Mouse (Mus musculus): ENCODE measurements around the gene Rab3il1. TPM values are rescaled to one million over a fixed set of nuclear protein-coding genes. Genes with fewer than 3 reads are reported as not detected.

Gene Rab3il1
- total and polyA plus RNA-seq, 3 experiments: 4.1 to 10.3 (median 9.1) TPM

DNA sequence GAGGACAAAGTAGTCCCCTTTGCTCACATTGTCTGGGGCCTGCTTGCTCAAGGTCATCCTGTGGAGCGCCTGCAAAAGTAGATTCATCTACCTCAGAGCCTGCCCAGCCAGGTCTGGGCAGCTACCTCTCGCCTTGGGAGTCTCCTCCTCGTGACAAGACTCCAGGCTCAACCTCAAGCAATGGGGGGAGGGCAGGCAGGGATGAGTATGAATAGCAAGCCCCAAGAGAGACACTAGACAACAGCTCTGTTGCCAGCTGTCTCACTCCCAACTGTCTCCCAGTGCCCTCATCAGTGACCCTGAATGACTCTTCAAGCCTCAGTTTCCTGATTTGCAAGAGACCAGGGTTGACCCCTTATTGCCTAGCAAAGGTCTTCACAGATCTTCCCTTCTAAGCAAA is 11.9 kb downstream of the Rab3il1 start:
- no peak for DNase-seq

- DNase-seq: no peak
Observed at GRCm38 (mm10) chr19:10013913-10014312, 12.4 kb downstream of the Rab3il1 start.

GRCm38 (mm10) chr19:10014824-10015223 is 13.4 kb downstream of the Rab3il1 start:
- no peak for DNase-seq

DNA sequence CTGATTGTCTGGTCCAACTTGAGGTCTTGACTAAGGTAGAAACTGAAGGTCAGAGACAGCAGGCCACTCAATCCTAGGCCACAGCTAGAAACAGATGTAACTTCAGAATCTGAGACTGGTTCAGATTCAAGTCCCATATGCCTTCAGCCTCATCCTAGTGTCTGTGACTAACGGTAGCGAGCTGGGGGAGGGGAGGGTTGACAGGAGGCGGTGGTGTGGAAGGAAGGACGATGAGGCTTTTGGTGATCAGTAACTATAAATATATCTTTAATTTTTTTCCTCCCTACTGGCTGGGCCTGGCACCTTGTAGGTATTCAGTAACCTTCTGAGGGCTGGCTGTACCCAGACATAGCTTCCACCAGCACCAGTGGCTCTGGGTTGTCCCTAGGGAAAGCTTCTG is 14.0 kb downstream of the Rab3il1 start:
- no peak for DNase-seq

- no peak for DNase-seq
Observed at GRCm38 (mm10) chr19:10016151-10016550, 14.7 kb downstream of the Rab3il1 start.

DNA sequence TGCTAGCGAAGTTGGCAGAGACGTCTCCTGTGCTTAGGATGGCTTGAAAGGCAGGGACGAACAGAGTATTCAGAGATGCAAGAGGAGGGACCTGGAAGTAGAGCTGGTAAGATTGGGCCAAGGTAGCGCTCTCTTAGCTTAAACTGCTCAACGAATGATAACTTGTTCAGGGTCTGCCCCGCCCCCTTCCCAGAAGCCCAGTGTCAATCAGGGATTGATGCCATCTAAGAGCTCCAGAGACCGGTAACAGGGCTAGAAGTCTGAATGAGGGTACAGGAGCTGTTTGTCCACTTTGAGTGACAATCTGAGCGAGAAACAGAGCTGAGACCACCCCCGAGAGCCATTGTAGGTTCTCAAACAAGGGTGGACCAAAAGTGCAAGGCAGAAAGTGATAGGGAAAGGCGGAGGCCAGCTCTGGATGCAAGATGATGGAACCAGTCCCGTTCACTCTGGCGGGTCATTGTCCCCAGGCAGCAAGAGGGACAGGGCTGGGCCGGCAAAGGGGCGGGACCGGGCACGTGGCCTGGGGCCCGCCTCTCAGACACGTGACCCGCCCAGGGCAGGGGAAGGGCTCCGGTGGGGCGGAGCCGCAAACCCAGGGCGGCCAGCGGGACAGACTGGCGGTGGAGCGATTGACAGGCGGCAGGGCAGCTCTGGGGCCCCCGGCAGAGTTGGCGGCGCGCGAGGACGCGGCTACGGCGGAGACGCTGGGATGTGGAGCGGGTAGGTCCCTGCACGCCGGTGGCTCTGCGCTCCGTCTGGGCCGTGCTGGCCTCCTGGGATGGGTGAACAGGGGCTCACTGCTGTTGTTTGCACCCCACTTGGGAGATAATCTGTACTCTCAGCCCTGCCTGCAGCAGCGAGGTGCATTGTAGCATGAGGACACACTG is 16.4 kb downstream of the Rab3il1 start:
- peak; percentile 97 for DNase-seq

DNA sequence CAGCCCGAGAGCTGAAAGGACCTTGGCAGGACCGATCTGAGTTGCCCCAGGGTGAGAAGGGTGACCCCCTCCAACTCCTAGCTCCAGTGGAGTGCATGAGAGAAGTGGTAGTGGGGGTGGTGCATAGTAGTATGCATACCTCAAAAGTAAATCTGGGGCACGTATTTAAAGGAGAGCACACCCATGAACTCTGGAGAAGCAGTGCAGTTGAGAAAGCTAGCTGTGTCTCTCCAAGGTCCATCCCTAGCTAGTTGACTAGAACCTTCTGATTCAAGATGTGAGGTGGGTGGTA is 17.0 kb downstream of the Rab3il1 start:
- DNase-seq: no peak

GRCm38 (mm10) chr19:10019214-10019760 is 17.8 kb downstream of the Rab3il1 start:
- DNase-seq: no peak

GRCm38 (mm10) chr19:10021981-10022380 is 20.5 kb downstream of the Rab3il1 start:
- DNase-seq: no peak

DNA sequence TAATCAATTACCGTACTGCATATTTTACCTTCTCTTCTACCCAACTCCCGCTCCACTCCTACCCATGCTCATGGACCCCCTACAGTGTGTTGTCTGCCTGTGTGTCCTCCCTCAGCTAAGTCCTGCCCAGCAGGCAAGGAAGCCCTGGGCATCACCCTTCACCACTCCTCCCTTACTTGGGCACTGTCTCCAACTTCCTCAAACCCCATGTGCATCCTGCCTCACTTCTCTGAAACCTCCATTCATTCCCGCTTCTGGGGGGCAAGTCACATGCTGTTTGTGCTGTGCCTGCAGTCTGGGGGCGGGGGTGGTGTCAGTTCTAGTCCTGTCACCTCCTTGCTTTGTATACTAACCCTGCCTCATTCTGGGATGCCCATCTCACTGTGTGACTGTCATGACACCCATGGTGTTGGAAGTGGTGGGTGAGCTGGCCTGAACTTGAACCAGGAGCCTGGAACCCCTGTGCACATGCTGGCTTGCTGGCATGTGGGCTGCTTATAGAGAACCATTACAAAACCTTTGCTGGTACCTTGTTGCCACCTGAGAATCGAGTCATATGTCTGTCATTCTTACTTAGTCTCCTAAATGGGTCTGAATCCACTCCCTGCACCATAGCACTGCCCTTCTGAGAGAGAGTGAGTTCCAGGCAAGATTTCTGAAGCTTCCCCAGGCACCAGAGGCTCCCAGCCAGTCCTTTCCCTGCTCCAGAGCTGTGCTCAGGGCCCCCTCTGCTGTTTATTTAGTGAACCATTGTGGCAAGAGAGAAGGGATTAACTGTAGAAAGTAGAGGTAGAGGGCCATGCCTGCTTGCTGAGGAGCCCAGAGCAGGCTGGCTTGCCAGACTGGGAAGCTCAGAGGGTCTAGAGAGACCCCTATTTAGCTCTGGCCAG is 21.2 kb downstream of the Rab3il1 start:
- peak; percentile 52 for DNase-seq

DNA sequence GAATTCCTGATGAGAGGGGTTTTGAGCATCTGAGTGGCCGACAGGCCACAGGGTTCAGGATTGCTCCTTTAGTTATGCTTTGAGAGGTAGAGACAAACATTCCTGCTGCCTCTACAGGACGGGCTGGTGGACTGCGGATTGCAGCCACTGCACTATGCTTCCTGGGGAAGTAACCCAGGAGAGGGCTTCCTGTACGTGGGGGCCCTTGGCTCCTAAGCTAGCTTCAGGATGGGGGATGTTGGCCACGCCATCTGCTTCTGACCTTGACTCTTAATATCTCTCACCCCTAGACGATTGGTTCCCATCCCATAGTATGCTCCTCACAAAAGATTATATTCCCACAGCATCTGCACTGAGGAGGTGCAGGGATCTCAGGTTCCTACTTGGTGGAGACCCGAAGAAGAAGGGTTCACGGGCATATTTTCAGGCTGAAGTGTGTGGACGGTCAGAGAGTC is 21.9 kb downstream of the Rab3il1 start:
- DNase-seq: peak; percentile 28

DNA sequence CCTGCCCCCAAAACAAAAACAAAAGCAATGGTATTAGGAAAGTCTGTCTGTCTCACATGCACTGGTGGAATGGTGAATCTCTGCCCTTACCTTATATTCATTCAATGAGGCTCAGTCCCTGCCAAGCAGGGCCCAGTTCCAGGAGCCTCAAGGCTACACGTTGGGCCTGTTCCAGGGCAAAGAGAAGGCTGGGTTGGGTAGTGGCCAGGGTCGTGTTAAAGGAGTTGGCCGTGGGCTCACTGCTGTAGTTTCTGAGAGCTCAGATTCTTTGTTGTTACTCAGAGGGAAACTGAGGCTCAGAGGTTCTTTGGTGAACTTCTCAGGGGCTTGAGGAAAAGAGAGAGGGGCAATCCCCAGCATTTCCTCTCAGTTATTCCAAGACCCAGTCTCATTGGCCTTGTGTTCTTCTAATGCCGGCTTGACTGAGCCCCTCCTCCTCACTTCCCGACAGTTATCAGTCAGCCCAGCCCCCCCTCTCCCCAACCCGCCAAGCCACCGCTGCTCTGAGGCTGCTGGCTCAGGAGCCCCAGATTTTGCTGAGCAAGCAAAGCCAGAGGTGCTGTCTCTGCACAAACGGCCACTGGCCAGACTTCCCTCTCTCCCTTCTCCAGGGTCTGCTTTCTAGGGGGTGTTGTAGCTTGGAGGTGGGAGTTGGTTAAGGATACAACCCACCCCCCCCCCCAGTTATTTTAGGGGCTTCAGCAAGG is 23.9 kb downstream of the Rab3il1 start:
- peak; percentile 92 for DNase-seq

DNA sequence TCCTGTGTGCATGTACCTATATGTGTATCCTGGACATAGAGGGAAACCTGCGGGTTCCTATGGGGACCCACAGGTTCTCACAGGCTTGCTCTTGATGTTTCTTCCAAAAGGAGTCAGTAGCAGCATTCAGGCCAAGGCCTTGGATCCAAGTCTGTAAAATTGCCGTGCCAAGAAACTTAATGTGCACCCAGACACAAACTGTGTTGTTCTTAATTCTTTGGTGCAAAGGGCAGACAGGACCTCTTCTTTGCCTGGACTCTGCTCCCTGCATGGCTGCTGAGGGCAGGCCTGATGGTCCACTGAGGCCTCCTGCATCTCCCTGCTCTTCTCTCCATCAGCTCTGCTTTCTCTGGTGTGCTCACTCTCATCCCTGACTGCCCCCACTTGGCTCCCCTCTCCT is 28.3 kb downstream of the Rab3il1 start:
- no peak for DNase-seq

DNA sequence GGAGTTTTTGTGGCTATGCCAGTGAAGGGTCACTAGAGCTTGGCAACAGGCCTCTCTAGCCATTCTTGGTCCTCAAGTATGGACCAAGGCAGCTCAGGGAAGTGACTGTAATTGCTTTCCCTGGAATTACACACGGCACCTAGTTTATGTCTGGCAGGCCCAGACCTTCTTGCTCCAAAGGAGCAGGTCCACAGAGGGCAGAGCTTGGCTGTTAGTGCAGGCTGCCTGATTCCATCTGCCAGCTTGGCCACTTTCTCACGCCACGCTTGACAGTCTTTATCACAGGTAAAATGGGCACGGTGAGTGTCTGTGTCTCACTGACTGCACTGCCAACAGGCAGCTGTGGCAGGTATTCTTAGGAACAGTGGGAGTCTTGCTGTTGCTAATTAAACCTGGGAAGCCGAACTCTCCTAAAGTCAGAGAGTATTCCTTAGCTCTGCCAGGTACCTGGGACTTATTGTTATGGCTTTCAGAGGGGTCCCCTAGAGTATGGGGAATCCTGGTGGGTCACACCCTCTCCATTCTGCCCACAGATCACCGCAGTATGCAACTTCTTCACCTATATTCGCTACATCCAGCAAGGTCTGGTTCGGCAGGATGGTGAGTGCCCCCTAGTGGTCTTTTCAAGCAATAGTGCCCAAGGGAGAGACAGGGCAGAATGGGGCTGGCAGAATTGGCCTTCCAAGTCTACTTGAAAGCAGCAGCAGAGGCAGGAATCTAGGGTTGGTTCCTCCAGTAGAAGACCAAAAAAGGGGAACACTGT is 31.9 kb downstream of the Rab3il1 start:
- peak; percentile 67 for DNase-seq

DNA sequence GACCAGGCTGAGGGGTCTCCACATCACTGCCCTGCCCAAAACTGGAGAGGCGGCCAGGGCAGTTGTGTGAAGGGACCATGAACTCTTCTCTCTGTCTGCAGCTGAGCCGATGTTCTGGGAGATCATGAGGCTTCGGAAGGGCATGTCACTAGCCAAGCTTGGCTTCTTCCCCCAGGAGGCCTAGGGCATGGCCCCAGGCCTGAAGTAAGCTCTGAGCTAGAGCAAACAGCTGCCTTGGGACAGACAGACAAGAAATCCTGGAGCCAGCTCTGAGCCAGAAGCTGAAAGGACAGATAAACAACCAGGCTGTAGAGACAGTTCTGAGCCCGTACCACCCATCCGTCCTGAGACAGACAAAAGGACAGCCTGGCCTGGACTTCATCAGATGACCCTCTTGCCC is 32.9 kb downstream of the Rab3il1 start:
- DNase-seq: no peak

- peak; percentile 83 for DNase-seq
Observed at GRCm38 (mm10) chr19:10034785-10035447, 33.4 kb downstream of the Rab3il1 start.

DNA sequence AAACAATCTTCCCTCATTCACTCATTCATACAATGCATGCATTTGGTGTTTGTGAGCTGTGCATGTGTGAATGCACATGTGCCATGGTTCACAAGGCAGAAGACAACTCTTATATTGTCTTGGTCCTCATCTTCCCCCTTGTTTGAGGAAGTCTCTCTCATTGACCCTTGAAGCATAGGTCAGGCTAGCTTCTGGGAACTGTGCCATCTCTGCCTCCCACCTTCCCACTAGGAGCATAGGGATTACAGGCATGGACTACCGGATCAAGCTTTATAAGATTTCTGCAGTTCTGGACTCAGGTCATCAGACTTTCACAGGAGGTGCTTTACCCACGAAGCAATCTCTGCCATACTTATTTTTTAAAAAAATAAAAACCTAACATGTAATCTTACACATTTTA is 36.1 kb downstream of the Rab3il1 start:
- DNase-seq: no peak

- DNase-seq: no peak
Observed at GRCm38 (mm10) chr19:10038364-10038763, 36.9 kb downstream of the Rab3il1 start.

DNA sequence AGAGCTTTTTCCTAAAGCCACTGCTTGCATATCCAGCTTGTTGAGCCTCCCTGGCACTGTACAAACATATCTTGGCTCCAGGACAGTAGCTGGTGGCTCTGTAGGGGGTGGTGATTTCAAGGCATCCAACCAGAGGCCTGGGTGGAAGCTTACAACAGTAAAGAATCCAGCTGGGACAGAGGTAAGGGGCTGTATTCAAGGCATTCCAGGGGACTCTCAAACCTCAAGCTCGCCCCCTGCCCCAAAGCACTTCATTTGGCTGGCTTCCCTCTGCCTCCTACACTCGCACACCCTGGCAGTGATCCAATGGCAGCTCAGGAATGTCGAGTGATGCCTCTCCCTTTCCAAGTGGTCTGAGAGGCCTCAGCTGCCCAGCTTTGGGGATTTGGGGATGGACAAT is 37.4 kb downstream of the Rab3il1 start:
- DNase-seq: no peak

GRCm38 (mm10) chr19:10039615-10040014 is 38.1 kb downstream of the Rab3il1 start:
- no peak for DNase-seq

DNA sequence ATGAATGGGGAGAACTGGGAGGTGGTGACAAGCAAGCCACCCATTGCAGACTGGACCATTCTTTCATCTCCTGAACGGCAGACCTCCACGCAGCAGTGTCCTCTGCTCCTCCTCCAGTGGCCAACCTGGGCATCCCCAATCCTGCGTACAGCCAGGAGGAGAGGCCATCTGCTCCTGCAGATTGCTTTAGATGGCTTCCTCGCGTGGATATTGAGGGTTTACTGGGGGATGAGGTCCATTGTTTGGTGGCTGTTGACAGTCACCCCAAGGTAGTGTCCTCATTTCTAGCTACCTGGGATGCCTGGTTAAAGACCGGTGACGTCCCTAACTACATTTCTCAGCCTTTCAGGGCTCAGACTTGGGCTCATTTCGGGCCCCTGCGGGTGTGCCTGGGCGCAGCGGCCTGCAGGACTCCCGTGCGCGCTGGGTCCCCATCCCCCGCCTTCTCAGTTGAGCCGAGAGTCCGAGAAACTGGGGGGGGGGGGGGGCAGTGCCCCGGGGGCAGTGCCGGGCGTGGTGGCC is 39.5 kb downstream of the Rab3il1 start:
- DNase-seq: no peak
